Mouse (Mus musculus): ENCODE data around the gene Slc24a5. TPM values are rescaled to one million over a fixed set of nuclear protein-coding genes. Genes with fewer than 3 reads are reported as not detected.

Gene Slc24a5
- total and polyA plus RNA-seq, 3 experiments: 0.69 to 2.9 TPM; not detected in 1

- H3K79me2 ChIP-seq (ENCODE audit: control insufficient read depth, insufficient read depth, low read length, poor library complexity): no peaks in the 10 kb centered on the region
- TF ChIP-seq HCFC1 (IDR thresholded peaks at IDR 0.05; ENCODE audit: low read depth, low read length) (no peak), POLR2A (IDR thresholded peaks at IDR 0.05; ENCODE audit: control insufficient read depth in 1 of 2, insufficient read depth in 1 of 2, low read depth in 1 of 2, low read length in 2 of 2, poor library complexity in 1 of 2) (no peak), ETS1 (IDR thresholded peaks at IDR 0.05; ENCODE audit: low read depth, low read length) (no peak)
- no peaks in the 10 kb centered on the region for H3K36me3 ChIP-seq (ENCODE audit: control insufficient read depth in 1 of 2, insufficient read depth in 2 of 2, low read length in 2 of 2)
- no peaks in the 10 kb centered on the region for H3K27me3 ChIP-seq (ENCODE audit: control insufficient read depth in 1 of 2, insufficient read depth in 2 of 2, low read length in 2 of 2)
- H3K4me3 ChIP-seq (ENCODE audit: control insufficient read depth in 1 of 2, insufficient read depth in 1 of 2, low read depth in 2 of 2, low read length in 2 of 2): no peak overlapping the region
- H3K4me1 ChIP-seq (ENCODE audit: control insufficient read depth in 1 of 2, insufficient read depth in 2 of 2, low read length in 2 of 2): peaks cover 0 to 4% of the 10 kb centered on the region in 2 experiments; a peak in 1 of 4 replicates
- no peak overlapping the region for H3K27ac ChIP-seq (ENCODE audit: control insufficient read depth, low read depth, low read length)
- no peaks in the 10 kb centered on the region for H3K9me3 ChIP-seq (replicated peaks; ENCODE audit: insufficient read depth, low read length)
- no peak for DNase-seq (ENCODE audit: low read depth, low spot score)
- no peak overlapping the region for H3K9ac ChIP-seq (ENCODE audit: control insufficient read depth, low read depth, low read length, poor library complexity, severe bottlenecking)
These were observed 772 bp downstream of the Slc24a5 start for GRCm38 (mm10) chr2:125068696-125069095.

- H3K79me2 ChIP-seq (ENCODE audit: control insufficient read depth, insufficient read depth, low read length, poor library complexity): no peaks in the 10 kb centered on the region
- H3K9ac ChIP-seq (ENCODE audit: control insufficient read depth, low read depth, low read length, poor library complexity, severe bottlenecking): no peak overlapping the region
- H3K27ac ChIP-seq (ENCODE audit: control insufficient read depth, low read depth, low read length): no peak overlapping the region
- no peaks in the 10 kb centered on the region for H3K36me3 ChIP-seq (ENCODE audit: control insufficient read depth in 1 of 2, insufficient read depth in 2 of 2, low read length in 2 of 2)
- no peak for TF ChIP-seq ETS1 (IDR thresholded peaks at IDR 0.05; ENCODE audit: low read depth, low read length)
- TF ChIP-seq POLR2A (IDR thresholded peaks at IDR 0.05; ENCODE audit: control insufficient read depth in 1 of 2, insufficient read depth in 1 of 2, low read depth in 1 of 2, low read length in 2 of 2, poor library complexity in 1 of 2): no peak
- TF ChIP-seq EP300 (IDR thresholded peaks at IDR 0.05; ENCODE audit: low read depth in 1 of 2, low read length in 2 of 2): no peak
- no peak for TF ChIP-seq MAX (IDR thresholded peaks at IDR 0.05; ENCODE audit: low read length)
- no peak for TF ChIP-seq MYC (IDR thresholded peaks at IDR 0.05; ENCODE audit: low read depth, low read length)
- TF ChIP-seq ZKSCAN1 (IDR thresholded peaks at IDR 0.05; ENCODE audit: low read depth, low read length): no peak
- TF ChIP-seq ZC3H11A (IDR thresholded peaks at IDR 0.05; ENCODE audit: low read depth, low read length): no peak
- no peak for TF ChIP-seq MAZ (IDR thresholded peaks at IDR 0.05; ENCODE audit: low read depth, low read length)
- TF ChIP-seq MXI1 (IDR thresholded peaks at IDR 0.05; ENCODE audit: low read depth, low read length): no peak
- no peak for TF ChIP-seq GABPA (IDR thresholded peaks at IDR 0.05; ENCODE audit: low read depth, low read length)
- no peak for TF ChIP-seq BHLHE40 (IDR thresholded peaks at IDR 0.05; ENCODE audit: borderline replicate concordance, low read depth, low read length)
- no peak for TF ChIP-seq E2F4 (IDR thresholded peaks at IDR 0.05; ENCODE audit: borderline replicate concordance, low read depth, low read length)
- no peak for TF ChIP-seq USF2 (IDR thresholded peaks at IDR 0.05; ENCODE audit: borderline replicate concordance in 1 of 2, insufficient read depth in 1 of 2, low read depth in 1 of 2, low read length in 2 of 2)
- TF ChIP-seq NELFE (IDR thresholded peaks at IDR 0.05; ENCODE audit: low read depth, low read length): no peak
- no peak for TF ChIP-seq TCF12 (IDR thresholded peaks at IDR 0.05; ENCODE audit: low read depth, low read length)
- no peak for TF ChIP-seq ELF1 (IDR thresholded peaks at IDR 0.05; ENCODE audit: low read depth, low read length)
- TF ChIP-seq POLR2AphosphoS5 (IDR thresholded peaks at IDR 0.05; ENCODE audit: borderline replicate concordance, low read depth, low read length): no peak
- TF ChIP-seq SMC3 (IDR thresholded peaks at IDR 0.05; ENCODE audit: low read depth, low read length): no peak
- no peak for TF ChIP-seq MYB (IDR thresholded peaks at IDR 0.05; ENCODE audit: low read depth, low read length)
- no peaks in the 10 kb centered on the region for H3K27me3 ChIP-seq (ENCODE audit: control insufficient read depth in 1 of 2, insufficient read depth in 2 of 2, low read length in 2 of 2)
- DNase-seq (ENCODE audit: low read depth, low spot score): no peak
- no peak overlapping the region for H3K4me3 ChIP-seq (ENCODE audit: control insufficient read depth in 1 of 2, insufficient read depth in 1 of 2, low read depth in 2 of 2, low read length in 2 of 2)
- H3K9me3 ChIP-seq (replicated peaks; ENCODE audit: insufficient read depth, low read length): no peaks in the 10 kb centered on the region
- no peaks in the 10 kb centered on the region for H3K4me1 ChIP-seq (ENCODE audit: control insufficient read depth in 1 of 2, insufficient read depth in 2 of 2, low read length in 2 of 2)
These were observed 5.3 kb downstream of the Slc24a5 start for GRCm38 (mm10) chr2:125073056-125073780.

Data from MEL (cell line).